Mouse (Mus musculus): Measurements from ENCODE around the gene Tmeff2.

Tmeff2 gene

DNA sequence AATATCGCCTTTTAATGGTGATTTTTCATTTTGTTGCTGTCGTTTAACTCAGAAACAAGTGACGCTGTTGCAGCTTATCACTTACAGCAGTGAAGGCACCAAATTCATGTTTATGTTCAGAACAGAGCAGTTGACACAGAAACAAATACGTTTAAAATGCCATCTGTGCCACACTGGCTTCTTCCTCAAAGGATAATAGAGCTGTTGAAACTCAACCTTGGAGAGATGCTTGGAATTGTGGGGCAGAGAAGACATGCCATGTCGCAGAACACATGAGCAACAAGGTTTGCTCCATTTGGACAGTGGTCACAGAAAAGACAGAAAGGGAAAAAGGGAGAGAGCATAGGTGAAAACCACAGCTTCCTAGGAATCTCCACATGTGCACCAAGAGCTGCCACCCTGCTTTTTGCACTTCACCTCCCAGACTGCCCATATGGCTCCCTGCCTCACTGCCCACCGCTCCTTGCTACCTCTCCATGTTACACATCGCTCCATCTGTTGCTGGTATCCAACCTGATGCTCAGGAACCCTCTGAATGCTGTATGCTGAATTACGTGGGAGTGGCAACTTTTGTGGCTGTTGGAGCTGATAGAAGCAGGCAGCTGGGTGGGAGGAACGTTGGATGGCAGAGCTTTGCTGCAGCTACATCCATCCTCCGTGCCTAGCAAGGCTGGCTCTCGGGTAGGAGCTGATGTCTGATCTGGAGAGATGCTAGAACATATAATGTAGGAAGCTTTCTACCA, 298.8 kb downstream of the Tmeff2 start:
- in situ Hi-C loops (cut with MboI, MseI), result no loop called here

DNA sequence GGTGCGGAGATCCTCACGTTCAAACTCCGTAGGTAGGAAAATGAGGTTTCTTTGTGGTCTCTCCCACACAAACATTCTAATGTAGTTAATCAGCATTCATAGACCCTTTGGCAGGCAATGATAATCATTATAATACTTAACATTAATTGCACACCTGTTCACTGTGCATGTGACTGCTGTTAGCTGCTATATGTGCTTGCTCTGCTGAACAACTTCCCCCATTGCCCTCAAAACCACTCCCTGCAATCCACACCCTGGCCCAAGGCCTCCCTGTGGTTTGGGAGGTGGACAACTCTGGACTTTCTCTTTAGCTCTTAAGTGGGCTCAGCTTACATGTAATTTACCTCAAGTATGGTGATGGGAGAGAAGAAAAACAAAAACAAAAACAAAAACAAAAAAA, 299.5 kb downstream of the Tmeff2 start:
- in situ Hi-C loops (cut with MboI, MseI), result no loop called here

DNA sequence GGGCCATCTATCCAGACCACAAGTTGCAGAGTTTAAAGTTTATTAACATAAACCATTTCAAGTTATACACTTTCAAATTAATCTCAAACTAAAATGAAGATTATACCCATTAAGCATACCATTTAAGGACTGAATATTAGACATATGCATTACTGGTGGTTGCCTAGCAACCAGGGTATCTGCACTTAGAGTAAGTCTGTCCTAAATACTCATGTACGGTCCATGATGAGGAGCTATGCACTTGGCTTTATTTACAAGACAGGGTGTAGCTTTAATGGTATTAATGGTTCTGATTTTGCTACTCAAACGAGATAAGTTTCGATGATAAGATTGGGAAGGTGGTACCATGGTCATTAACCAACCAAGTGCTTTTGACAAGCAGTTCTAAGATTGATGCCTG, 315.2 kb downstream of the Tmeff2 start:
- in situ Hi-C loops (cut with MboI, MseI), result no loop called here

DNA sequence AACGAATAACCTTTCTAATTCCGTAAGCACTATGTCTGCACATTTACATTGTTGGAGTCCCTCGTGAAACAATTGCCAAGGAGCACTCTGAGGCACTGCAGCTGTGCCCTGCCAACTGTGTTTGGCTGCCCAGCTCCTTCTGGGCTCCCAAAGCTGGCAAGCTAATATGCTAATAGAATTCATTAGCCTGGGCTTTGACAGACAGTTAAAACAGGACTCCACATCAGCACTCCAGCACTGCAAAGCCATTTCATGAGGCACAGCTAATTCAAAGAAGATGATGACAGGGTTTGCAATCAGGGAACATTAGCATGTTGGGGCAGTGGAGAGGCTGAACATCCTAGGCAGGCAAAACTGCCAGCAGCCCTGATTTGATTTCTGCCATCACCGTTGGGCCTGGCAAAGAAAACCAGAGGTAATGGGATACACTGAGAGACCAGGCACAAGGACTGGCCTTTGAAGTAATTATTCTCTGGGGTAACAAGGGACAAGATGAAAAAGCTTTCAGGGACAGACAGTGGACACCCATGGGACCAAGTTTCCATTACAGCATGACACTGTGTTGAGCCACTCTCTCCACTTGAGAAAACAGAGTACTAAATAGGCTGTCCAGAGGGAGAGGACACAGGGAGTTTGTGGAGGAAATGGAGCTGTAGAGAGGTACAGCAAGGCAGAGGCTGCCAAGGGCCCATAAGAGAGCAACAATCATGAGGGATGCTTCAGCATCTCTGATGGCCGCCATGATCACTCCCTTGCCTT, 316.0 kb downstream of the Tmeff2 start:
- in situ Hi-C loops (cut with MboI, MseI), result no loop called here

DNA sequence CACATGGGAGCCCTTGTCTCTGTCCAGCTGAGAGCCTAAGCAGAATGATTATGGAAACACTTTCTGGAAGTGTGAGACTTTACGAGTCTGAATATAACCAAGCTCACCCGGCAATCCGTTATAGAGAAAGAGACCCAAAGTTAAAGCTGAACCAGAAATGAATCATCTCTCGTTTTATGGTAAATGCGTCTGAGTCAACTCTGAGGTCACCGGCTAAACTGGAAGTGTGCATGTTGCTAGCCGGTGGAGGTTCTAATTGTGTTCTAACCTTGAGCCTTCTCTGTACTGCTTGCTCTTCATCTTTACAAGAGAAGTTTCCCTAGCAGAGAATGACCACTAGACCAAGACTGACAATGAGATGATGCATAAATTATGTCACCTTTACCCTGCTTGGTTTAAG, 316.8 kb downstream of the Tmeff2 start:
- in situ Hi-C loops (cut with MboI, MseI), result no loop called here

DNA sequence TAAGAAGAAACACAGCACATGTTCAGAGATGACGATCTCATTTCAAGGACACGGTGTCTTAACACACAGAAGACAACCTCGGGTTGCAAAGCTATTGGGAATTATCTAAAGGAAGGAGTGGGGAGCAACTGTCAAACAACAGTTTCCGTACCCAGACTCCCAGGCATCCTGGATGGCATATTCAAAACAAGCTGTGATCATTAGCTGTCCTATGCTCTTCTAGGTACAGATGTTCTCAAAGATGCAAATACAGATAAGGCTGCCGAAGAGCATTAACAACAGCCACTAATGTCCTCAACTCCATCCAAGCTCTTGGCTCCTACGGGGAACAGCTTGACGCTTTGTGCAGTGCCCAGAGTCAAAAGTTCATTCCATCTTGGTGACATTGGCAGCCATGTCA, 324.7 kb downstream of the Tmeff2 start:
- in situ Hi-C loops (cut with MboI, MseI), result loop anchor here (10.0 kb wide), 1 partner anchor 1200 kb away; no protein-coding TSS in a partner anchor

All from T-helper 1 cell (primary cell).